Mouse (Mus musculus) small intestine, adult 2 months (tissue): ENCODE data around the gene Gpr22.

Experiments used
- CTCF ChIP-seq: fragments of 200-500 bp; IDR thresholded peaks from 2 replicates; pipeline ENCODE4 v1.5.1; 2012; ENCODE audit warnings: low read depth, mild to moderate bottlenecking, control low read depth, inconsistent platforms, low read length, moderate library complexity, mixed read lengths; ENCODE audit not compliant: insufficient replicate concordance, insufficient read length; ENCODE audit errors: extremely low read depth
- POLR2A ChIP-seq: fragments of 200-500 bp; IDR thresholded peaks from 2 replicates; pipeline ENCODE4 v1.6.1; 2012; ENCODE audit warnings: low read depth, mild to moderate bottlenecking, control low read depth, inconsistent platforms, low read length, moderate library complexity

- TF ChIP-seq POLR2A (no peak), CTCF (no peak)
Observed at GRCm38 (mm10) chr12:31730126-31730525, 16.4 kb upstream of the Gpr22 start.
